Mouse (Mus musculus): Measurements from ENCODE around the gene Ripk3.
A peak's percentile ranks its signal among the peaks of the same experiment; 100 is the strongest.

Gene Ripk3

DNA sequence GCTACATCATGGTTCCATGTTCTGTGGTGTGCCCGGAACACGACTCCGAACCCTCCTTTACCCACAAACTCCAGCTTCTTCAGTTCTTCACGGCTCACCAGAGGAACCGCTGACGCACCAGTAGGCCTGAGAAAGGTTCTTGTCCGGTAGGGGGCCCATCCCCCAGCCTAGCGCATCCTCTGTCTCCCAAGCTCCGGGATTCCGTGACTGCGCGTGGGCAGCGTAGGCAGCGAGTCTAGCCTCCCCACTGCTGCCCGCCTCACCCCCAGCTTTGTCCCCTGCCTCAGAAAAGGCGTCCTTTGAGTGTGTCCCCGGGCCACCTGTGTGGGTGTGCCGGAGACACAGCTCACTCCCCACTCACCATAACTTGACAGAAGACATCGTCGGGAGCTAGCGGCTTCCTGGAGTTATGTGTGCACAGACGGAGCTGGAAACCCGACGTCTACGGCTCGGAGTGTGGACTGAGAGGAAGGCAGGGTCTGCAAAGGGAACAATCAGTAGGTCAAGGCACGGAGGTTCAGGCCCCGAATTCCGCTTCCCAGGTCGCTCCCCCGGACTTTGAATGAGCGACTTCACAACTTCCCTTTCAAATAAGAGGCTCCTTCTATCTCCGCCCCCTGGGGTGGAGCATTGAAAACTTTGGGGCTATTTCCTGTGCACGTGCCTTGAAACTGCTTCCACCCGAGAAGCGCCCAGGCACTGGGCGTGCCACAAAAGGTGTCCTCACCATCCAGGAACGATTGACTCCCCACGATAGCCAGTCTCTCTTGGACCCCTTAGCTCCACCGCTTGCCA, at the start of gene Ripk3:
TSS of gene Ripk3 (minus strand) at position 610 of the 795 bp plus-strand sequence.
- DNase-seq = peak; percentile 60 to 72

DNA sequence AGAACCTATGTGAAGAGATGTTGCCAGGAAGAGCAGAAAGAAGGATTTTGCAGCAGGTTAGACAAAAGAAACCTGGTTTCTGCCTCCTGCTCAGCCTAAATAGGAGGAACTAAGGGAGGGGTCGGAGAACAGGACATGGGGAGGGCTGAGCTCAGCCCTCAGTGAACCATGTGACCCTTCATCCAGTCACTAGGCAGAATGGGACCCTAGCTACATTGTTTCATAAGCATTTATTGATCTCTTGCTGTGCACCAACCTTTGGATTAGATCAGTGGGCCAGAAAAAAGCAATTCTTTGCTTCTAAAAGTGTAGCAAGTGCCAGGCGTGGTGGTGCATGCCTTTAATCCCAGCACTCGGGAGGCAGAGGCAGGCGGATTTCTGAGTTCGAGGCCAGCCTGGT, 49.6 kb upstream of the Ripk3 start:
- no peak for DNase-seq

DNA sequence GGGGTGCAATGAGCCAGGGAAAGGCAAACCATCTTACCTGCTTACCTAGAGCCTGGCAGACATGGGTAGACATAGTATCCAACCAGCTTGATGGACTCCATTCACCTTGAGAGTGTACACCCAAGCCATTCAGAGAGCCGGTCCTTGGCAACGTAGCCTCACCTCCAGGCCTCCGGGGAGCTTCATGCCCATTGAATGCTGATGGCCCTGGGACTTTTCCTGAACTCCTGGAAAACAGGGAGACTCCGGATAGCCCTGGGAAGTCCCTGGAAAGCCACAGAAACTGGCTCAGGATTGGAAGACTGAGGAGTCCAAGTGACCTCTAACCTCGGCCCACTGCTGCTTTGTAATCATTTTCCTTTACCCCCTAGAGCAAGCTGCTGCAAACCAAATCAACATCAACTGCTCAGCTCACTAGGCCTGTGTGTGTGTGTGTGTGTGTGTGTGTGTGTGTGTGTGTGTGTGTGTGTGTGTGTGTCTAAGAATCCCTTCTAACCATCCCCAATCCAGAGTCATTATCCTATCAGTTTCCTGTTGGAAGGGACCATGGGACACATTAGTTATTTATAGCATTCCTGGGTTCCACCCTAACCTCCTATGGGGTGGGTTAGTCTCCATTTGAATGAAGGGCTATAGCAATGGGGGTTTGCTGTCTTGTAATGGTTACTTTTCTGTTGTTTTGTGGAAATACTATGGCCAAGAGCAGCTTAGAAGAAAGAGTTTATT, 46.3 kb upstream of the Ripk3 start:
- no peak for DNase-seq

DNA sequence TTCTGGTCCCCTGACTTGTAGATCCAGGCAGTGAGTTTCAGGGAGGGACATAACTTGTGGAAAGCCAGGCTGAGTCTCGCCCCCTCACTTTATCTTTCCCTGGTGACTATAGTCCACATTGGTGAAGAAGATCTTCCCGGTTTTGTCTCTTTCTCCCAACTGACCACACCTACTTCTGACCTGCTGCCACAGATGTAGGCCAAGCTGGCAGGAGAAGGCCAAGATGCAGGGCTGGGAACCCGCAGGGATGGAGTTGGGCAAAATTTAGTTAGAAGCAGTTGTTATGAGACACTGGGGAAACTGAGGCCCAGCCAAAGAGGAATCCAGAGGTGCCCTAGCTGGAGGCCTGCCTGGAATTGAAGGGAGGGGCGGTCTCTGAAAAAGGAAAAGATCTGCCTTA, 44.5 kb upstream of the Ripk3 start:
- no peak for DNase-seq

DNA sequence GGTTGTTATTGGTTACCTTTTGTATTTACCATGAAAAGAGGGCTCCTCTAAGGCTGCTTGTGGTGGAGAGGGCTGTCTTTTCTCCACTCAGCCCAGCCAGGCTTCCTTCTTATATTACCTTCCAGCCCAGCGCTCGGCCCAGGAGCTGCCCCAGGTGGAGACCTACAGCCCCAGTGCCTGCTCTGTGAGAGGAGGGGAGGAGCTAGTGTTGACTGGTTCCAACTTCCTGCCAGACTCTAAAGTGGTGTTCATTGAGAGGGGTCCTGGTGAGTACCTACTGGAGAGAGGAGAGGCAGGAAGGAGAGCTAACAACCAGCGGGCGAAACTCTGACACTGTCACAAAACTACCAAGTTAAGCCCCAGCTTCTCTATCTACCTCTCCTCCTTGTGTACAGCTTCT, 41.7 kb upstream of the Ripk3 start:
- no peak for DNase-seq

DNA sequence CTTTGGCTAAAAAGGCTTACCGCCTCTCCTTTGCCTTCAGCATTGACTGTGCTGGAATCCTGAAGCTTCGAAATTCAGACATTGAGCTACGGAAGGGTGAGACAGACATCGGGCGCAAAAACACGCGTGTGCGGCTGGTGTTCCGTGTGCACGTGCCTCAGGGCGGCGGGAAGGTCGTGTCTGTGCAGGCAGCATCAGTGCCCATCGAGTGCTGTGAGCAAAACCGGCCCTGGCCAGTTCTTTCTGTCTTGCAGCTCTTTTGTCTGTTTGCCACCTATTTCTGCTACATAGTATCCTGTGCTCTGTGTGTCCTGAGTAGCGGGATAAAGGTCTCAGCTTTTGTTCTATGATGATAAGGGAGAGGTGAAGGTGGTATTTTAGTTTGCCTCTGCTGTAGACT, 41.2 kb upstream of the Ripk3 start:
- no peak for DNase-seq

DNA sequence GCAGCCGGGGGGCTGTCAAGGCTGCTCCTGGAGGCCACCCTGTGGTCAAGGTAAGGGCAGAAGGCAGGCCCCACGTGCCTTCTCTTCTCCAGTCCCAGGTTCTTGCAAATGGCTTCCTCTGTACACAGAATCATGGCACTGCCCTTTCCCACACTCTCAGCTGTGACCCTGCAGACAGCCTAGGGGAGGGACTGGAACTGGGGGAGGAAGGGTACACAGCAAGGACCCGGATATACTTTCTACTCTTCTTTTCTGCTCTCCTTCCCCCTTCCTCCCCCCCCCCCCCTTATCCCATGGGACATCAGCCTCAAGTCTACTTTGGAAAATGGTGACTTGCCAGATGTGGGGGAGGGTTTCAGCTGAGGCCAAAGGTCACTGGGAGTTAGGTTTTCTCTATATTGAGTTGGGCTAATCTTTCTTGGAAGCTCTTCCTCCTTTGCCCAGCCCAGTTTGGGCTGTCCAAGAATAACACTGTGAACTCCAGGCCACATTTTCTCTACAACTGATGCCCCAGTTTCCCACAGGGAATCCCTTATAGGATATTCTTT, 40.1 kb upstream of the Ripk3 start:
- DNase-seq = no peak

DNA sequence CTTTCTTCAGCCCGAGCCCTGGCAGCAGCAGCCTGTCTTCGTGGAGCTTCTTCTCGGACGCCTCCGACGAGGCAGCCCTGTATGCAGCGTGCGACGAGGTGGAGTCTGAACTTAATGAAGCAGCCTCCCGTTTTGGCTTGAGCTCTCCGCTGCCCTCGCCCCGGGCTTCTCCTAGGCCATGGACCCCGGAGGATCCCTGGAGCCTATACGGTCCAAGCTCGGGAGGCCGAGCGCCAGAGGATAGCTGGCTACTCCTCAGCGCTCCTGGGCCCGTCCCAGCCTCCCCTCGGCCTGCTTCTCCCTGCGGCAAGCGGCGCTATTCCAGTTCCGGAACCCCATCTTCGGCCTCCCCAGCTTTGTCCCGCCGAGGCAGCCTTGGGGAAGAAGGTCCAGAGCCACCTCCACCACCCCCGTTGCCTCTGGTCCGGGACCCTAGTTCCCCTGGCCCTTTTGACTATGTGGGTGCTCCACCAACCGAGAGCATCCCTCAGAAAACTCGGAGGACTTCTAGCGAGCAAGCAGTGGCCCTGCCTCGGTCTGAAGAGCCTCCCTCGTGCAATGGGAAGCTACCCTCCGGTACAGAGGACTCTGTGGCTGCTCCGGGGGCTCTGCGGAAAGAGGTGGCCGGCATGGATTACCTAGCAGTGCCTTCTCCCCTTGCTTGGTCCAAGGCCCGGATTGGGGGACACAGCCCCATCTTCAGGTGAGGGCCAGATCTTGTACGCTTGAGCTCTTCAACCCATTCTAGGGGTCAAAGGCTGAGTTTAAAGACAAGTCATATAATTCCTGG, 38.1 kb upstream of the Ripk3 start:
- no peak for DNase-seq

DNA sequence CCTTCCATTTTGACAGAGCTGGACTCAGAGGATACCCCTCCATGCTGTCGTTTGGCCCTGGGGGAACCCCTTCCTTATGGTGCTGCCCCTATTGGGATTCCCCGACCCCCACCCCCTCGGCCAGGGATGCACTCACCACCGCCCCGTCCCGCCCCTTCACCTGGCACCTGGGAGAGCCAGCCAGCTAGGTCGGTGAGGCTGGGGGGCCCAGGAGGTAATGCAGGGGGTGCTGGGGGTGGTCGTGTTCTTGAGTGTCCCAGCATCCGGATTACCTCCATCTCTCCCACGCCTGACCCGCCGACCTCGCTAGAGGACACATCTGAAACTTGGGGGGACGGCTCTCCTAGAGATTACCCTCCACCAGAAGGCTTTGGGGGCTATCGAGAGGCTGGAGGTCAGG, 37.5 kb upstream of the Ripk3 start:
- no peak for DNase-seq

DNA sequence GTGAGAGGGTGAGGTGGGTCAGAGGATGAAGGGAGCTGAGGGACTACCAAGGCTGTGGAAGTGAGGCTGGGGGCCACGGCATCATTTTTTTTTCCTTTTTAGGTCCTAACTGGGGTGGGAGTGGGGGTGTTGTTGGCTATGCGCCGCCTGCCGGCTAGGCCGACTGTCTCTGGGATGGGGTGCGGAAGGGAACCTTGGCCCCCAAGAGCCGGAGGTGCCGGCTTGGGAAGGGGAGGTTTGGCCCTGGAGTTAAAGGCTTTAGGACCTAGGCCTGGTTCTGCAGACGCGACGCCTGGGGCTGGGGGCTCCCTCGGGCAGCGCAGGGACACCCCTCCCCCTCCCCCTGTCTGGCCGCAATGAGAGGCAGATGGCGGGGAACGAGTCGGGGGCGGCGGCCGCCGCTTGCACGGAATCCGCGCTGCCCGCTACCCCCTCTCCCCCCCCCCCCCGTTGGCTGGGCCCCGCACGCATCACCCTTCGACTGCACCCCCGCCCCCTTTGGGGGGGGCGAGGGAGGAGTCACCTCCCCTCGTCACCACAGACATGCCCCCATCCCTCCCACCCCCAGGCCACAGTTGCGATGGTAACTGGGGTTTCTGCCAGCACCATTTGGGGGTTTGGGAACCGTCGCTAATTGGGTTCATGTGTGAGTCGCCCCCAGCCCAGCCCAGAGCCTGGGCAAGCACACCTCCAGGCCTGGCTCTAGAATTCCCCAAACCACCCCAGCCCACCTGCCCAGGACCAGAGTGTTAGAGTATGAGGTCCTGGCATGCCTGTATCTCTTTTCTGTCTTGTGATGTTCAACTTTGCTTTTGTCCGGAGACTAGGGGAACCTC, 36.8 kb upstream of the Ripk3 start:
- DNase-seq = no peak

DNA sequence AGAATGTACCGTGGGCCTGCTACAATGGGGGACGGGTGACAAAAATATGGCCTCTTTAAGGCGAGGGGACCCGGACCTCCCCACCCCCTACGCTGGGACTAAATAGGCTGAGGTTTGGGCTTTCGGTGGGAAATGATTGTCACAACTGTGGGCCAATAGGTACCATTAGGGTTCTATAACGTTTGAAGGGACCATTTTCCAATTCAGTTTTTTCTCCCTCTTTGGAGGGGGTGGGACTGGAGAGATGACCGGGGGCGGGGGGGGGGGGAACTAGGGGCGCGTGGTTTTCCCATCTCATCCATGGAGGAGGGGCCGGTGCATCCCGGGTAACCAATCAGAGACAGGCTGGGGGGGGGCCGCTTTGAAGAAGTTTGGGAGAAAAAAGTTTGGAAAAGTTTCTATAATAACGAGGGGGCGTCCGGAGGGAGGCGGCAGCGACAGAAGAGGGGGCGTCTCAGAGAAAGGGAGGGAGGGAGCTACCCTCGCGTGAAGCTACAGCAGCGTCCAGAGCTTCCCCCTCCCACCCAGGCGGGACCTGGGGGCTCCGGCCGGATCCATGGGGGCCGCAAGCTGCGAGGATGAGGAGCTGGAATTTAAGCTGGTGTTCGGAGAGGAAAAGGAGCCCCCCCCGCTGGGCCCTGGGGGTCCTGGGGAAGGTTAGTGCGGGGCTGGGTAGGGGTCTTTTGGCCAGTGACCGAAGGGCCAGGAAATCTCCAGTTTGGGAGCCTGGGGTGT, 36.0 kb upstream of the Ripk3 start:
- DNase-seq = no peak

DNA sequence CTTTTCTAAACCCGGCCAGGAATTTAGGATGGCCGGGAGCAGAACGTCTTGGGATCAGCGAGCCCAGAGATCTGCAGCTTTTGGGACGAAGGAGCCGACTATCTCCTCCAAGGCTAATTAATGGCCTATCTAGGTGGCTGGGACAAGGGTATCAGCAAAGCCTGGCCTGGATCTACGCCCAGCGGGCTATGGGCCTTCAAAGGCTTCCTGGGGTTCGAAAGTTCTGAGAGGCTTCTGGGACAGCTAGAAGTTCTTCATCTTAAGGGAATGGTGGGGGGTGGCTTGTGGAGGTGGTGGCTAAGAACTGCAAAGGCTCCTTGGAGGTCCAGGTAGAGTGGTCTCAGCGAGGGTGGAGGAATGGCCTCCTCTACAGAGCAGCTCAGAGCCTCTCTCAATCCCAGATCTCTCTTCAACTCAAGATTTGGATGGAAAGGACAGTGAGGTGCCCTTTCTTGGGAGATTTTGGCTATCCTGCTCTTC, 35.4 kb upstream of the Ripk3 start:
- DNase-seq = no peak

DNA sequence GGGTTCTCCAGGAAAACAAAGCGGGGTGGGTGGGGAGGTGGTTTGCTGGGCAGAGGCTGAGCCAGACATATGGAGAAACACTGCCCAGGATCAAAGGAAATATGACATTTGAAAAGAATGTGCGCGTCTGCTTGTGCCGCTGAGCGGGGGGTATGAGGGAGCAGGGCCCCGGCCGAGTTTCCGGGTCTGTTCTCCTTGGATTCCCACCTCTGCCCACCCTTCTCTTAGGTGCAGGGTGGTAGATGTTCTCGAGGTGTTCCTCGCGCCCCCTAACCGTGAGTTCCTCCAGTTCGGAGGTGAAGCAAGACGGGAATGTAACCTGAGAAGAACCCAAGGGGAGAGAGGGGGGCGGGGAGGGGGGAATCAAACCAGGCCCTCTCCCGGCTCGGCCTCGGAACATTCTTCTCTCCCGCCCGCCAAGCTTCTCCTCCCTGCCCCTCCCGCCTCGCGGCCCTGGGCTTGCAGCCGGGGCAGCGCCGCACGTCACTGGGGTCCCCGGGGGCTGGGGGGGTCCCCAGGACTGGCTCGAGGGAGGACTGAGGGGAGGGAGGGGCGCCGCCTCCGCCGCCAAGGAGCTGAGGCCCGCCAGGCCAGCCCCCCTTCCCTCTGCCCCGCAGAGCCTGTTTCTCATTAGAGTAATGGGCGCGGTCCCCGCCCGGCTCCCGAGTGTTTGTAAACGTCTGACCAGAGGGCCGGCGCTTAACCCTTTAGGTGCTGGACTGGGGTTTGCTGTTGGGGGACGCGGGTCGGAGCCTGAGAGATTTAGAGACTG, 34.5 kb upstream of the Ripk3 start, which contains the start of gene Nfatc4:
TSS of gene Nfatc4 (plus strand) at position 154 of the 772 bp plus-strand sequence.
- DNase-seq = peak in 1 of 2 experiments; percentile 25

DNA sequence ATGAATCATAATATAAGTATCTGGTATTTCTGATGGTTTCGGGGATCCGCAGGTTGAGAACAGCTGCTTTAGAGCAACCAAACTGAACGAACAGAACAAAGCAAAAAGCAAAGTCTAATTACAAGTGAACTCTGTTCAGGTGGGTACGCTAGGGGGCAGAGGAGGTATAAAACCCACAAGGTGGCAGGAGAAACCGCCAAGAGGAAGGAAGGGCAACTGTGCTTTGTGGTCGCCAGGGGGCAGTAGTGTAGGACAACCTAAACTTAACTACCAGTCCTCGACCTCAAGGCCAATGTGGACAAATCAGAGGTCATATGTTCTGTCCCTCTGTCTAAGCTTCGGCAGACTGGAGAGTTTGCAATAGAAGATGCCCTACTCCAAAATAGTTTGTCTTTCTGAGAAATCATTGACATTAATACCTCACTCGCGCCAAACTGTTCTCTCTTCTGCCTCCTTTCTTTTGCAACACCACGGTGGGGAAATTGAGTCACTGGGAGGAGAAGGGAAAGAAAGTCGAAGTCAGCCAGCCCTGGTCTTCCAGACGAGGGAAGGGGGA, 33.8 kb upstream of the Ripk3 start:
- peak in 1 of 2 experiments; percentile 70 for DNase-seq

DNA sequence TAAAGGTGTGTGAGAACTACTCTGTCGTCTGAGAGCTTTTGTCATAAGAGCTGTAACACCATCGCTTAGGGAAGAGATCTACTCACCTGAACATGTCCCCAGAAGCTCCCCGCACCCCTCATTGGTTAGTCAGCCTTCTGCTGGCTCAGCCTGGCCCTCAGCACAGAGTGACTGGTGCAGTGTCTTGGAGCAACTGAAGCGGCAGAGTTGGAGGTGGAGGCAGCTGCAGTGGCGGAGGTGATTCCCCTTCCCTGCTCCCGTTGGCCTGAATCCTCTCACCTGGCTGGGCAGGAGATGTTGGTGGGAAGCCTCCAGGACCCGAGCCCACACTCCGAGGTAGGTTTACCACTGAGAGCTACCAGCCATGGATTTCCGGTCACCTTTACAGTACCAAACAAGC, 31.9 kb upstream of the Ripk3 start:
- DNase-seq = no peak

DNA sequence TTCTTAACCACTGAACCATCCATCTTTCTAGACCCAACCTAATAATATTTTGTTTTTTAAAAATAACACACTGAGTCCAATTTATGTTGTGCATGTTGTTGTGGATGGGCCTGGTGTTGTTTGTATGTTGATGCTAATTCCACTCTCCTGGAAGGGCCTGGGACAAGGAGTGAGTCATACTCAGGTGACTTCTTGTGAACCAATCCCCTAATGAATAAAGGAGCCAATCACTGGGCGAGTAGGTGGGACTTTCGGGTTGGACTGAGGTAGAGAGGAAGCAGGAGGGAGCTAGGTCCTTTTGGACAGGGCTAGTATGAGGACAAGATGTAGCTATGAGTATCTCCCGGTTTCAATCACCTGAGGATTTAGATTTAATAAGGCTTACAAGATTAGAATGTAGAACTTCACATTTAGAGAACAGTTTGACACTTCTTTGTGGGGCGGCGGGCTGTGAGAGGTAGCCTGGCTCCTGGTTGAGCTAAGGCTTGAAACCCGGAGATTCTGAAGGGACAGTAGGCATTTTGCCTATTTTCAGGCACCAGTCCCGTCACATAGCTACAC, 31.3 kb upstream of the Ripk3 start:
- DNase-seq = no peak

DNA sequence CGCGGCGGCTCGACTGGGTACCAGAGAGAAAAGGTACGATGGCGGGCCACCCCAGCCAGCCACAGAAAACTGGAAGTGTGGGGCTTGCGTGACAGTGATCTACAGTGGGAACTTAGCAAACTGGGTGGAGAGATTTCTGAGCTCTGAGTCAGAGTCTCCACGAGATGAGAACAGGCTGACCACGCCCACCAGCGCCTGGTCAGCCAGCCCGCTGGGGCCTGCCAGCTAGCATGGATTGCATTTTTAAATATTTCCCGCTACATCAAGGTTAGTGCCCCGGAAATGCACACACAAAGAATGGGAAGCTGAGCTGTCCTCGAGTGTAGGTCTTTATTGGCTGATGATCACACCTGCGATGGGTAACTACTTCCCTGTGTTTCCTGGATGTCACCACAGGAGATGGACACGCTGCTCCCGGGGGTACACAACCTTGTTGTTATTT, 26.7 kb upstream of the Ripk3 start:
- DNase-seq = no peak

DNA sequence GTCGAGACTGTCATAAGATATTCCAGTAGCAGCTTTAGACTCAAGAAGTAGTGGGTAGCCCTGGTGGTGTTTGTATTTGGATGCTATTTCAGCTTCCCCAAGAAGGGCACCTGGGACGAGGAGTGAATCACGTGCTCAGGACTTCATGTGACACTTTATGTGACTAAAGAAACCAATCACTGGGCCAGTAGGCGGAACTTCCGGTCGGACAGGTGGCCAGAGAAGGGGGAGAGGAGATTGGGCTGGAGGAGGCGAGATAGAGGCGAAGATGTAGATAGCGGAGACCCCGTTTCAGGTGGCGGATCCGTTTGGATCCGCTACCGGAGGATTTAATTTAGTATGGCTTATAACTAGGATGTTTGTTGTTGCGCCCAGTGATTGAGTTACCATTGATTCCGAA, 26.2 kb upstream of the Ripk3 start:
- peak in 1 of 2 experiments; percentile 32 for DNase-seq

DNA sequence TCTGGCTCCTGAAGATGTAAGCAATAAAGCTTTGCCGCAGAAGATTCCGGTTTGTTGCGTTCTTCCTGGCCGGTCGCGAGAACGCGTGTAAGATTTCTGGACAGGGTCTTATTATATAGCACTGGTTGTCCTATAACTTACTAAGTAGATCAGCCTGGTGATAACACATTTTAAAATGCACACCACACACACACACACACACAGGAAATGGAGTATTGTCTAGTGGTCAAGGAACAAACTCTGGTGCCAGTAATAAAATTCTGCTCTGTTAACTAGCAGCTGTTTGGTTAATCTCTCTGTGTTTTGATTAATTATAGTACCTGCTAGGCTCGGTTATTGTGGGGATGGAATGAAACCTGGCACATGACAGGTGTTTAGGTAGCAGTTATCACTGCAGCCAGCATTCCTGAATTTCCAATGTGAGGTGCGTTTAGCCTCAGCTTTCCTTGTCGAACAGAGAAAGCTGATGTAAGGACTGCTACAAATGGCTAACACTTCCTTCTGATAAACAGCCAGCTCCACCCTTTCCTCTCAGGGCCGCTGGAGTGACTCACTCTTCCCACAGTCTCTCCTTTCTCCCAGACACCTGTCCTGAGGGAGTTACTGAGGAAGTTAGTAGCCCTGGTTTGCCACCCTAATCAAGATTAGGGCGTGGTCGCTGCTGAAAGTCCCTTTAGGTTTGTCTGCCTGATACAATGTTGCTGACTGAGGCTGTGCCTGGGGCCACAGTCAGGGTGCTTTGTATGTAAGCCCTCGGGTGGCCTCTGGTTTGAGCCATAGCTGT, 6.9 kb upstream of the Ripk3 start:
- no peak for DNase-seq

Measured in spleen, adult 18-20 months (tissue).